Mouse (Mus musculus): ENCODE results near the gene Man1a.

- TF ChIP-seq POLR2A (IDR thresholded peaks at IDR 0.05; ENCODE audit: low read depth, low read length) (no peak), CTCF (IDR thresholded peaks at IDR 0.05; ENCODE audit: extremely low read depth, insufficient read depth, insufficient read length, insufficient replicate concordance) (no peak)
These were observed 15.7 kb upstream of the Man1a start for GRCm38 (mm10) chr10:54092081-54092480.

Measured in spleen, adult 2 months (tissue).